Mouse (Mus musculus): ENCODE results near the gene Myh3. TPM values are rescaled to one million over a fixed set of nuclear protein-coding genes. Genes with fewer than 3 reads are reported as not detected.

Gene Myh3
- polyA plus RNA-seq, 2 experiments = 192 to 205 TPM

GRCm38 (mm10) chr11:67077435-67077834 lies 665 bp upstream of the Myh3 start:
- H3K27ac ChIP-seq (replicated peaks; ENCODE audit: low read depth, low read length) = no peak overlapping the region
- no peak for ATAC-seq (ENCODE audit: low FRiP score, low read depth)
- DNase-seq (ENCODE audit: low spot score) = peak; percentile 16

DNA sequence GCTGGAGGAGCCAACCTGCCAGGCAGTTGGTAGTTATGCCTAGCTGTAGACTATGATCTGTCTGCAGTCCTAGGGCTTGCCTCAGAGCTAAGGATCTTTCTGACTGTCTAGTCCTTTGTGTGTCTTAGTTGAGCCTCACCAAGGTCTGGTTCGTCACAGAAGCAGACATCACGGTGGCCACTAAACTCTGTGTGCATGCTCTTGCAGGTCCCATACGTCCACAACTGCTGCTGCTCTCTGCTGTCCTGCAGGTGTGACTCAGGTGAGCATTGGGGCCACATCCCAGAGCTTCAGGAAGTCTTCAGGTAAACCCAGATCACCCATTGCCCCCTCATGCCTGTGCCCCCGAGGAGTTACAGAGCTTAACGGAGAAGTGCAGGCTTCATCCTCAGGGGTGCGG lies 788 bp downstream of the Myh3 start:
- H3K9ac ChIP-seq (ENCODE audit: low read depth, low read length, severe bottlenecking) = no peak overlapping the region
- no peak overlapping the region for H3K27ac ChIP-seq (replicated peaks; ENCODE audit: low read depth, low read length)
- no peak for ATAC-seq (ENCODE audit: low FRiP score, low read depth)
- H3K9me3 ChIP-seq (ENCODE audit: control insufficient read depth, low read length) = no peaks in the 10 kb centered on the region
- H3K4me1 ChIP-seq (ENCODE audit: control insufficient read depth, insufficient read depth, low read length) = no peaks in the 10 kb centered on the region
- H3K4me3 ChIP-seq (replicated peaks; ENCODE audit: low read length) = no peak overlapping the region
- 90% methylated on average over 6 of the region's 6 CpGs for WGBS
- 0 out of 2 replicates have a peak, but pooled peaks cover under 1% of the 10 kb centered on the region for H3K27me3 ChIP-seq (ENCODE audit: control insufficient read depth, insufficient read depth, low read length)
- no peak for TF ChIP-seq POLR2A (IDR thresholded peaks at IDR 0.05; ENCODE audit: borderline replicate concordance, extremely low read depth, insufficient read depth, insufficient read length)
- H3K36me3 ChIP-seq (ENCODE audit: control insufficient read depth, insufficient read depth, low read length) = no peaks in the 10 kb centered on the region
- DNase-seq (ENCODE audit: low spot score) = no peak
- H3K4me2 ChIP-seq (replicated peaks; ENCODE audit: low read depth, low read length, severe bottlenecking) = no peak overlapping the region

More at GRCm38 (mm10) chr11:67077435-67077834, 665 bp upstream of the Myh3 start:
- WGBS = 31% methylated on average over 3 of the region's 3 CpGs
- H3K36me3 ChIP-seq (ENCODE audit: control insufficient read depth, insufficient read depth, low read length) = no peaks in the 10 kb centered on the region
- no peaks in the 10 kb centered on the region for H3K27me3 ChIP-seq (ENCODE audit: control insufficient read depth, insufficient read depth, low read length)
- no peaks in the 10 kb centered on the region for H3K4me1 ChIP-seq (ENCODE audit: control insufficient read depth, insufficient read depth, low read length)
- H3K9ac ChIP-seq (ENCODE audit: low read depth, low read length, severe bottlenecking) = no peak overlapping the region
- H3K4me3 ChIP-seq (replicated peaks; ENCODE audit: low read length) = no peak overlapping the region
- no peaks in the 10 kb centered on the region for H3K9me3 ChIP-seq (ENCODE audit: control insufficient read depth, low read length)
- no peak for TF ChIP-seq POLR2A (IDR thresholded peaks at IDR 0.05; ENCODE audit: borderline replicate concordance, extremely low read depth, insufficient read depth, insufficient read length)
- no peak overlapping the region for H3K4me2 ChIP-seq (replicated peaks; ENCODE audit: low read depth, low read length, severe bottlenecking)

DNA sequence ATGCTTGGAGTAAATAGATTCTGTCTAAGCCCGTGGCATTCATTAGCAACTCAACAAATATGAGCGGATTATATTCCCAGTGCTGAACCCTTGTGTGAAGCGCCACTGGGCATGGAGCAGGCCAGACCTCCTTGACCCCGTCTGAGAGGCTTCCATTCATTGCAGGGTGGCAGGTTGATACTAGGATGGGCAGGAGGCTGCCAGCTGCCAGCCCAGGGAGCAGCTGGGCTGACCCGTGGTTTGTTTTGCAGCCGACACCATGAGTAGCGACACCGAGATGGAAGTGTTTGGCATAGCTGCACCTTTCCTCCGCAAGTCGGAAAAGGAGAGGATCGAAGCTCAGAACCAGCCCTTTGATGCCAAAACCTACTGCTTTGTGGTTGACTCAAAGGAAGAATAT lies 1.6 kb downstream of the Myh3 start:
- no peak overlapping the region for H3K27ac ChIP-seq (replicated peaks; ENCODE audit: low read depth, low read length)
- no peak overlapping the region for H3K9ac ChIP-seq (ENCODE audit: low read depth, low read length, severe bottlenecking)
- peaks cover 9% of the 10 kb centered on the region; the same call in 1 of the 2 replicates for H3K27me3 ChIP-seq (ENCODE audit: control insufficient read depth, insufficient read depth, low read length)
- no peaks in the 10 kb centered on the region for H3K36me3 ChIP-seq (ENCODE audit: control insufficient read depth, insufficient read depth, low read length)
- ATAC-seq (ENCODE audit: low FRiP score, low read depth) = no peak
- H3K4me1 ChIP-seq (ENCODE audit: control insufficient read depth, insufficient read depth, low read length) = no peaks in the 10 kb centered on the region
- H3K9me3 ChIP-seq (ENCODE audit: control insufficient read depth, low read length) = no peaks in the 10 kb centered on the region
- TF ChIP-seq POLR2A (IDR thresholded peaks at IDR 0.05; ENCODE audit: borderline replicate concordance, extremely low read depth, insufficient read depth, insufficient read length) = no peak
- 77% methylated on average over 11 of the region's 11 CpGs for WGBS
- no peak overlapping the region for H3K4me3 ChIP-seq (replicated peaks; ENCODE audit: low read length)
- no peak for DNase-seq (ENCODE audit: low spot score)
- H3K4me2 ChIP-seq (replicated peaks; ENCODE audit: low read depth, low read length, severe bottlenecking) = no peak overlapping the region

- no peak overlapping the region for H3K4me3 ChIP-seq (replicated peaks; ENCODE audit: low read length)
- WGBS = 5% methylated on average over 3 of the region's 3 CpGs
- ATAC-seq (ENCODE audit: low FRiP score, low read depth) = 0 out of 2 replicates have a peak, but pooled peaks have one; percentile 25
These were observed 2.1 kb downstream of the Myh3 start for GRCm38 (mm10) chr11:67080168-67080567.

DNA sequence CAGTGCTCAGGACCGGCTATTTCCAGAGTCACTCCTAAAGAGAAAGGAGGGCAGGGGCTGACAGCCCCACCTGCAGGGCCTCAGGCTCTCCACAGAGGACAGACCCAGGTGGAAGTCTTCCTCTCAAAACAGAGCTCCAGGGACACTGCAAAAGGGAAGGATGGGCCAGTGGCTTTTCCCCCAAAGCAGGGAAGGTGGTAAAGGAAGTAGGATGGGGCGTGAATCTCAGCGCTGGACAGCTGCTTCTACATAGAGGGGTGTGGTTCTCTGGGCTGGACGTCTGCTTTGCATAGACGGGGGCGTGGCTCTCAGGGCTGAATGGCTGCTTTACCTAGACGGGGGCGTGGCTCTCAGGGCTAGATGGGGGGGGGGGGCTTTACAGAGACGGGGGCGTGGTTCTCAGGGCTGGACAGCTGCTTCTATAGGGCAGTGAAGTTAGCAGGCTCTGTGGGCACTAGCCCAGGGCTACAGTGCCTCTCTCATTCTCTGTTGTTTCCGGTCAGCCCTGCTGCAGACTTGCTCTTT lies 3.1 kb downstream of the Myh3 start:
- H3K4me3 ChIP-seq (replicated peaks; ENCODE audit: low read length) = no peak overlapping the region
- DNase-seq (ENCODE audit: low spot score) (peak; percentile 51), ATAC-seq (ENCODE audit: low FRiP score, low read depth) (peak; percentile 70)
- H3K9ac ChIP-seq (ENCODE audit: low read depth, low read length, severe bottlenecking) = no peak overlapping the region
- H3K27me3 ChIP-seq (ENCODE audit: control insufficient read depth, insufficient read depth, low read length) = peaks cover 13% of the 10 kb centered on the region; the same call in 1 of the 2 replicates
- no peak overlapping the region for H3K4me2 ChIP-seq (replicated peaks; ENCODE audit: low read depth, low read length, severe bottlenecking)
- no peak overlapping the region for H3K27ac ChIP-seq (replicated peaks; ENCODE audit: low read depth, low read length)
- H3K4me1 ChIP-seq (ENCODE audit: control insufficient read depth, insufficient read depth, low read length) = no peaks in the 10 kb centered on the region
- no peaks in the 10 kb centered on the region for H3K9me3 ChIP-seq (ENCODE audit: control insufficient read depth, low read length)
- 7% methylated on average over 9 of the region's 11 CpGs for WGBS
- TF ChIP-seq POLR2A (IDR thresholded peaks at IDR 0.05; ENCODE audit: borderline replicate concordance, extremely low read depth, insufficient read depth, insufficient read length) = no peak
- no peaks in the 10 kb centered on the region for H3K36me3 ChIP-seq (ENCODE audit: control insufficient read depth, insufficient read depth, low read length)

More at GRCm38 (mm10) chr11:67080168-67080567, 2.1 kb downstream of the Myh3 start:
- H3K27me3 ChIP-seq (ENCODE audit: control insufficient read depth, insufficient read depth, low read length) = peaks cover 13% of the 10 kb centered on the region; the same call in 1 of the 2 replicates
- no peak overlapping the region for H3K27ac ChIP-seq (replicated peaks; ENCODE audit: low read depth, low read length)
- no peak for TF ChIP-seq POLR2A (IDR thresholded peaks at IDR 0.05; ENCODE audit: borderline replicate concordance, extremely low read depth, insufficient read depth, insufficient read length)
- H3K4me1 ChIP-seq (ENCODE audit: control insufficient read depth, insufficient read depth, low read length) = no peaks in the 10 kb centered on the region
- no peaks in the 10 kb centered on the region for H3K9me3 ChIP-seq (ENCODE audit: control insufficient read depth, low read length)
- H3K9ac ChIP-seq (ENCODE audit: low read depth, low read length, severe bottlenecking) = no peak overlapping the region
- DNase-seq (ENCODE audit: low spot score) = peak; percentile 66
- H3K36me3 ChIP-seq (ENCODE audit: control insufficient read depth, insufficient read depth, low read length) = no peaks in the 10 kb centered on the region
- no peak overlapping the region for H3K4me2 ChIP-seq (replicated peaks; ENCODE audit: low read depth, low read length, severe bottlenecking)

Measured in limb, embryonic 14.5 days (tissue).